Mouse (Mus musculus) gastrocnemius, postnatal 25 days (tissue): Measurements from ENCODE around the gene Pomt1. TPM values are rescaled to one million over a fixed set of nuclear protein-coding genes. Genes with fewer than 3 reads are reported as not detected.

Experiments used
- DNase-seq: peaks from one replicate; pipeline ENCODE4 v3.0.0; 2022
- total RNA-seq, 2 experiments: library from RNA; stranded (reverse); gene quantifications; 1 replicate in 1 of 2; 2 replicates in 1 of 2; pipeline ENCODE4 v1.2.3; 2021

Gene Pomt1
- total RNA-seq, 2 experiments from 2014 or later: 13.7 to 14.7 TPM

- DNase-seq: no peak
Measured at GRCm38 (mm10) chr2:32221577-32221976, 14.8 kb upstream of the Pomt1 start.

GRCm38 (mm10) chr2:32222057-32222456 is 14.3 kb upstream of the Pomt1 start:
- no peak for DNase-seq

- no peak for DNase-seq
Measured at GRCm38 (mm10) chr2:32235433-32235832, 957 bp upstream of the Pomt1 start.

GRCm38 (mm10) chr2:32236760-32237487 is 534 bp downstream of the Pomt1 start:
- DNase-seq: no peak

- DNase-seq: no peak
Measured at GRCm38 (mm10) chr2:32237571-32237970, 1.2 kb downstream of the Pomt1 start.

GRCm38 (mm10) chr2:32238708-32239435 is 2.5 kb downstream of the Pomt1 start:
- DNase-seq: no peak

GRCm38 (mm10) chr2:32240591-32240990 is 4.2 kb downstream of the Pomt1 start:
- DNase-seq: no peak

- DNase-seq: no peak
Measured at GRCm38 (mm10) chr2:32242986-32243385, 6.6 kb downstream of the Pomt1 start.

- no peak for DNase-seq
Measured at GRCm38 (mm10) chr2:32246741-32247140, 10.4 kb downstream of the Pomt1 start.

- DNase-seq: peak; percentile 71
Measured at GRCm38 (mm10) chr2:32248377-32249361, 12.3 kb downstream of the Pomt1 start.

- peak; percentile 68 for DNase-seq
Measured at GRCm38 (mm10) chr2:32251791-32252527, 15.6 kb downstream of the Pomt1 start.

- DNase-seq: no peak
Measured at GRCm38 (mm10) chr2:32252658-32253057, 16.3 kb downstream of the Pomt1 start.

GRCm38 (mm10) chr2:32253352-32253751 is 17.0 kb downstream of the Pomt1 start:
- no peak for DNase-seq

GRCm38 (mm10) chr2:32254563-32254962 is 18.2 kb downstream of the Pomt1 start:
- no peak for DNase-seq

- DNase-seq: no peak
Measured at GRCm38 (mm10) chr2:32256273-32256672, 19.9 kb downstream of the Pomt1 start.

GRCm38 (mm10) chr2:32258887-32259533 is 22.6 kb downstream of the Pomt1 start:
- DNase-seq: no peak

- DNase-seq: peak; percentile 86
Measured at GRCm38 (mm10) chr2:32259657-32260417, 23.4 kb downstream of the Pomt1 start, which contains the start of gene Uck1. TSS of gene Uck1 (minus strand) at chr2:32260159.

GRCm38 (mm10) chr2:32260635-32261034 is 24.2 kb downstream of the Pomt1 start:
- DNase-seq: no peak

GRCm38 (mm10) chr2:32275823-32276222 is 39.4 kb downstream of the Pomt1 start:
- no peak for DNase-seq

- DNase-seq: no peak
Measured at GRCm38 (mm10) chr2:32282289-32282688, 45.9 kb downstream of the Pomt1 start.
